Mouse (Mus musculus) liver, embryonic 14.5 days (tissue): Measurements from ENCODE around the gene Clba1.

Source experiments
- CTCF ChIP-seq: IDR thresholded peaks from 2 replicates; pipeline ENCODE4 v1.5.1; 2016; ENCODE audit warnings: antibody characterized with exemption, low read depth, control low read depth
- EP300 ChIP-seq: IDR thresholded peaks from 2 replicates; pipeline ENCODE4 v1.6.1; 2016; ENCODE audit warnings: antibody characterized with exemption, low read depth

DNA sequence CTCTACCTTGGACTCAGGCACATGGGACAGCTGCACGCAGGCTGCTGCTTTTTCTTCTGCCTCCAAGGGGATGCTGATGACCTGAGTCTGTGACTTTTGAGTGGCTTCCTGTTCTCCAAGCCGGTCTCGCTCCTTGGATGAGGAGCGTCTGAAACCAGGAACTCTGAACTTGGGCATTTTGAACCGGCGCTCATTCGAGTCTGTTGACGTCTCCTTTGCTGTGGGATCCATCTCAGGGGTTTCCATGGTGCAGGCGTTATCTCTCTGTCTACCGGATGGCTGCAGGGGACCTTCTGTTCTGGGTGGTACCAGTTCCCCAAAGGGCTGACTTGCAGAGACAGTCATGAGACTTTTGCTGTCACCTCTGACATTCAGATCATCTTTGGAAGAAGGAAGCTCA is 34.3 kb upstream of the Clba1 start:
- no peak for TF ChIP-seq CTCF
- TF ChIP-seq EP300, result no peak
